Mouse (Mus musculus) frontal cortex, postnatal 36 days (tissue): Measurements from ENCODE around the gene Tjap1.

ENCODE experiments used
- DNase-seq, 2 experiments: peaks; one replicate each; pipeline ENCODE4 v3.0.0; 2022; ENCODE audit warnings: low spot score in 2 of 2

Gene Tjap1

GRCm38 (mm10) chr17:46282483-46283123, at the start of gene Tjap1:
Gene Tjap1, minus strand, starts transcription at chr17:46283026.
- peak; percentile 72 to 78 for DNase-seq

- DNase-seq, result no peak
Observed at GRCm38 (mm10) chr17:46328723-46329122, 45.9 kb upstream of the Tjap1 start.

GRCm38 (mm10) chr17:46327906-46328534, 45.2 kb upstream of the Tjap1 start, which contains the start of gene Abcc10:
Gene Abcc10, minus strand, starts transcription at chr17:46328352.
- peak; percentile 94 to 95 for DNase-seq

GRCm38 (mm10) chr17:46327413-46327905, 44.6 kb upstream of the Tjap1 start:
- no peak for DNase-seq

- DNase-seq, result no peak
Observed at GRCm38 (mm10) chr17:46322046-46322823, 39.4 kb upstream of the Tjap1 start.

GRCm38 (mm10) chr17:46320492-46320891, 37.7 kb upstream of the Tjap1 start:
- no peak for DNase-seq

GRCm38 (mm10) chr17:46315813-46316212, 33.0 kb upstream of the Tjap1 start:
- no peak for DNase-seq

- DNase-seq, result no peak
Observed at GRCm38 (mm10) chr17:46313135-46313715, 30.4 kb upstream of the Tjap1 start.

- DNase-seq, result no peak
Observed at GRCm38 (mm10) chr17:46310515-46310914, 27.7 kb upstream of the Tjap1 start.

- DNase-seq, result no peak
Observed at GRCm38 (mm10) chr17:46309835-46310234, 27.0 kb upstream of the Tjap1 start.

GRCm38 (mm10) chr17:46306956-46307355, 24.1 kb upstream of the Tjap1 start:
- DNase-seq, result no peak

- DNase-seq, result no peak
Observed at GRCm38 (mm10) chr17:46304184-46304583, 21.4 kb upstream of the Tjap1 start.

- no peak for DNase-seq
Observed at GRCm38 (mm10) chr17:46301892-46302291, 19.1 kb upstream of the Tjap1 start.

- peak; percentile 88 to 90 for DNase-seq
Observed at GRCm38 (mm10) chr17:46298220-46298913, 15.5 kb upstream of the Tjap1 start.

GRCm38 (mm10) chr17:46297364-46298219, 14.8 kb upstream of the Tjap1 start, which contains the start of gene Dlk2:
Gene Dlk2, plus strand, starts transcription at chr17:46297421.
- DNase-seq, result peak; percentile 68 to 76

GRCm38 (mm10) chr17:46297028-46297363, 14.2 kb upstream of the Tjap1 start:
- DNase-seq, result no peak

- no peak for DNase-seq
Observed at GRCm38 (mm10) chr17:46296601-46297000, 13.8 kb upstream of the Tjap1 start.

GRCm38 (mm10) chr17:46287678-46288095, 4.9 kb upstream of the Tjap1 start:
- no peak for DNase-seq

GRCm38 (mm10) chr17:46285407-46285806, 2.6 kb upstream of the Tjap1 start:
- DNase-seq, result no peak

- DNase-seq, result no peak
Observed at GRCm38 (mm10) chr17:46284653-46285052, 1.8 kb upstream of the Tjap1 start.

- no peak for DNase-seq
Observed at GRCm38 (mm10) chr17:46283911-46284310, 1.1 kb upstream of the Tjap1 start.
